Mouse (Mus musculus) kidney, adult 2 months (tissue): ENCODE results near the gene Gucy2c. TPM values are rescaled to one million over a fixed set of nuclear protein-coding genes. Genes with fewer than 3 reads are reported as not detected.

Experiments
- DNase-seq: peaks from one replicate; pipeline ENCODE4 v3.0.0; 2021
- H3K27ac ChIP-seq: fragments of 200-500 bp; 2 replicates; pipeline ENCODE4 v1.5.1; 2012; ENCODE audit warnings: low read depth, low read length, control low read depth, inconsistent platforms; ENCODE audit not compliant: insufficient read depth
- H3K27me3 ChIP-seq: fragments of 200-500 bp; replicated peaks from 2 replicates; pipeline ENCODE4 v1.6.1; 2012; ENCODE audit warnings: mild to moderate bottlenecking, moderate library complexity, low read length, inconsistent platforms; ENCODE audit not compliant: control insufficient read depth, insufficient read depth
- H3K36me3 ChIP-seq: fragments of 200-500 bp; 2 replicates; pipeline ENCODE4 v1.6.1; 2012; ENCODE audit warnings: mild to moderate bottlenecking, moderate library complexity, low read length, inconsistent platforms; ENCODE audit not compliant: control insufficient read depth, insufficient read depth
- H3K4me1 ChIP-seq: fragments of 200-500 bp; 2 replicates; pipeline ENCODE4 v1.6.1; 2011; ENCODE audit warnings: low read length; ENCODE audit not compliant: control insufficient read depth, insufficient read depth
- H3K4me3 ChIP-seq: fragments of 200-500 bp; 2 replicates; pipeline ENCODE4 v1.5.1; 2011; ENCODE audit warnings: mild to moderate bottlenecking, low read depth, low read length, control low read depth; ENCODE audit not compliant: insufficient read depth
- CTCF ChIP-seq: fragments of 200-500 bp; conservative IDR thresholded peaks from 2 replicates; pipeline ENCODE4 v1.5.1; 2011; ENCODE audit warnings: low read depth, mild to moderate bottlenecking, control low read depth, low read length, moderate library complexity, mixed read lengths; ENCODE audit not compliant: insufficient read depth, insufficient read length
- POLR2A ChIP-seq: fragments of 200-500 bp; IDR thresholded peaks from one replicate; pipeline ENCODE4 v1.6.1; 2011; ENCODE audit warnings: low read depth, low read length, control low read depth
- WGBS: fragments of 180-500 bp; shearing (Covaris S2); methylation state at CpG from one replicate; pipeline ENCODE4 v1.1.7; 2018; 5-methylcytosine and 5-hydroxymethylcytosine counted together
- polyA plus RNA-seq: library from polyadenylated mRNA; depleted of rRNA; stranded (reverse); fragments of >200 nt; gene quantifications from 2 replicates; pipeline ENCODE4 v1.2.3, GENCODE M21; 2012

The Gucy2c gene
- polyA plus RNA-seq, 1 experiment = 0.02 TPM

DNA sequence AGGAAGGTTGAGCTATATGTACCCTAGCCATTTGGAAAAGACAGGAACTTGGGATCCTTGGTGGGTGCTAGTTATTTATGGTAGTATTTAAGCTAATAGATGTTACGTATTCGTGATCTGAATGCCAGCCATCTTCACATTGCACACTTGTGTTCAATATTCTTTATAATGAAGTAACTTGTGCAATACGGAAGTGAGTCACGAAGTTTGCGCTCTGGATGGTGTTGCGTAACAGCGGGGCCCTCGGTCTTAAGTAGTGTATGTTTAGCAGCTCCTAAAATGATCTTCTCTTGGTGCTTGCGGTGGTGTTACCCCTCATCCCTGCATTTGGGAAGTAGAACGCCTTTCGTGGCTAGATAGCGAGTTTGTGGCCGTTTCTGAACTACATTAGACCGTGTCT is 27.5 kb upstream of the Gucy2c start:
- Histone ChIP-seq H3K27me3 (no peaks in the 10 kb centered on the region), H3K4me1 (peaks cover 20% of the 10 kb centered on the region; the same call in 1 of the 2 replicates), H3K4me3 (peak overlapping the region; percentile 97), H3K36me3 (0 out of 2 replicates have a peak, but pooled peaks cover 2% of the 10 kb centered on the region), H3K27ac (peak overlapping the region; percentile 87)
- TF ChIP-seq POLR2A (no peak), CTCF (no peak)
- WGBS = 21% methylated on average over 14 of the region's 14 CpGs
- peak; percentile 66 for DNase-seq

DNA sequence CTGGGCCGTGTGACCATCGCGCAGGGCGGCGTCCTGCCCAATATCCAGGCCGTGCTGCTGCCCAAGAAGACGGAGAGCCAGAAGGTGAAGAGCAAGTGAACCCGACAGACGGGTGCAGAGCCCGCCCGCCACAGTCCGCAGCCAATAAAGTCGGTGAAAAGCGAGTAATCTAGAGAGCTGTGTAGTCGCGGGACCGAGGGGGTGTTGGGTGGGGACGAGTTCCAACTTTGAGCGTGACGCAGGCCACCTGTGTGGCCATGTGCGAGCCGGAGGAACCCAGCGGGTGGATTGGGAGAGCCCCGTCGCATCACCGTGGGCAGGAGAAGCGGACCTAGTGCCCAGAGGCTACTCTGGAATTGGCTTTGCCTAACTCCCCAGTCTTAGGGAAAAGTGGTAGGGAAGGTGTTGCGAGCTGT is 27.1 kb upstream of the Gucy2c start:
- Histone ChIP-seq H3K27ac (peak overlapping the region; percentile 87), H3K27me3 (no peaks in the 10 kb centered on the region), H3K4me3 (peak overlapping the region; percentile 97), H3K4me1 (peaks cover 20% of the 10 kb centered on the region; the same call in 1 of the 2 replicates), H3K36me3 (no peaks in the 10 kb centered on the region)
- under 1% methylated on average over 28 of the region's 28 CpGs for WGBS
- TF ChIP-seq POLR2A = no peak
- TF ChIP-seq CTCF = no peak
- DNase-seq = peak; percentile 56

DNA sequence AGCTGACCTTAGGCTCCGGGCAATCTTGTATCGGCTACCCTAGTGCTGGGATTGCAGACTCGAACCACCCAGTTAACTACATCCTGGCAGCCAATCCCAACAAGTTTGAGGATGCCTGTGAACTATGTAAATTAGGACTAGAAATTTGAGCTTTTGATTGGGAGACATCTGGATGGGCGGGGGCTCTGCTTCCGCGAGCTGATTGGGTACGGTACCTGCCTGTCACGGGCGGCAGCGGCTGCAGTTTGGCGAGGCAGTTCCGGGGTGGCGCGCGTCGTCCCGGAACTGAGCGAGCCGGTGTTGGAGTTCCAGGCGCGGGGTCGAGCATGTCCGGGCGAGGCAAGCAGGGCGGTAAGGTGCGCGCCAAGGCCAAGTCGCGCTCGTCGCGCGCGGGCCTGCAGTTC is 26.5 kb upstream of the Gucy2c start, which contains the start of gene H2afj:
H2afj (plus strand) TSS at position 231 of the 404 bp plus-strand sequence.
- Histone ChIP-seq H3K27me3 (no peaks in the 10 kb centered on the region), H3K27ac (peak within 1 kb of the TSS; percentile 91), H3K4me1 (peaks cover 25% of the 10 kb centered on the region; the same call in 1 of the 2 replicates), H3K4me3 (peak within 1 kb of the TSS; percentile 97), H3K36me3 (no peaks in the 10 kb centered on the region)
- TF ChIP-seq CTCF (no peak), POLR2A (peak; percentile 47)
- WGBS = under 1% methylated on average over 34 of the region's 34 CpGs
- DNase-seq = peak; percentile 99

DNA sequence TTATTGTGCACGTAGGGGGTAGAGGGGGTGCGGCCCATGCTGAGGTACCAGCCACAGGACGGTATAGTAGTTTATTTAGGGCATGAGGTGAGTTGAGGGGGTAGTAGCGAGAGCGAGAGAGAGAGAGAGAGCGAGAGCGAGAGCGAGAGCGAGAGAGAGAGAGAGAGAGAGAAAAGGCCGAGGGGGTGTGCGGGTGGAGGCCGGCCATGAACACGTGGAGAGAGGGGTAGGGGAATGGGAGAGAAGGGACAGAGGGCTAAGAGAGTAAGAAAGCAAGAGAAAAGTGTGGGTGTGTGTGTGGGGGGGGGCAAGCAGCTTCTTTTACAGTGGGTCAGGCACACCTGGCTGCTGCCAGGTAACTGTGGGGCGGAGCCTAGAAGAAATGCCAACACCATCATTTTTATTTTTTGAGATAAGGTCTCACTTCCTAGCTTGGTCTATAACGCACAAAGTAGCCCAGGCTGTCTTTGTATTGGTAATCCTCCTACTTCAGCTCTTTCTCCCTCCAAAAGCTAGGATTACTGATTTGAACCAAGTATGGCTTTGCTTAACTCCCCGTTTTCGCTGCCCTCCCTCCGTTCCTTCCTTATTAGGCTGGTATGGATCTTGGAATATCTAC is 25.9 kb upstream of the Gucy2c start:
- WGBS = 55% methylated on average over 18 of the region's 18 CpGs
- H3K4me3 ChIP-seq = peak overlapping the region; percentile 49
- no peaks in the 10 kb centered on the region for H3K27me3 ChIP-seq
- no peak for DNase-seq
- H3K27ac ChIP-seq = peak overlapping the region; percentile 91
- H3K36me3 ChIP-seq = no peaks in the 10 kb centered on the region
- TF ChIP-seq CTCF (no peak), POLR2A (no peak)
- H3K4me1 ChIP-seq = peaks cover 26% of the 10 kb centered on the region; the same call in 1 of the 2 replicates

DNA sequence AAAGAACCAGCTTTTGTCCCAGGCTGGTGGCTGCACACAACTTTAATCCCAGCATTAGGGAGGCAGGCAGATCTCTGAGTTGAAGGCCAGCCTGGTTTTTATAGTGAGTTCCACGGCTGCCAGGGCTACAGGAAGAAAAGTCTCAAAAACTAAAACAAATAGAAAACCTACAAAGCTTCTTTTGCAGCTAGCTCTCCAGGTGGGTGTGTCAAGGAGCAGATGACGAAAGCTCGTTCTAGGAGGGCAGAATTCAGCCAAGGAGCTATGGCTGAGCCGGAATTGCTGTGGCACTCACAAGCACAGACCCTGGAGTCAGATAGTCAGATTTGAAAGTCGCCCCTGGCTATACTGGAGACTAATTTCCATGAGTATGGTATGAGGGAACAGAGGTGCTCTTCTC is 25.3 kb upstream of the Gucy2c start:
- Histone ChIP-seq H3K4me3 (no peak overlapping the region), H3K4me1 (peaks cover 20% of the 10 kb centered on the region; the same call in 1 of the 2 replicates), H3K27ac (no peak overlapping the region), H3K27me3 (no peaks in the 10 kb centered on the region), H3K36me3 (no peaks in the 10 kb centered on the region)
- DNase-seq = no peak
- 89% methylated on average over 5 of the region's 5 CpGs for WGBS
- no peak for TF ChIP-seq CTCF
- no peak for TF ChIP-seq POLR2A

DNA sequence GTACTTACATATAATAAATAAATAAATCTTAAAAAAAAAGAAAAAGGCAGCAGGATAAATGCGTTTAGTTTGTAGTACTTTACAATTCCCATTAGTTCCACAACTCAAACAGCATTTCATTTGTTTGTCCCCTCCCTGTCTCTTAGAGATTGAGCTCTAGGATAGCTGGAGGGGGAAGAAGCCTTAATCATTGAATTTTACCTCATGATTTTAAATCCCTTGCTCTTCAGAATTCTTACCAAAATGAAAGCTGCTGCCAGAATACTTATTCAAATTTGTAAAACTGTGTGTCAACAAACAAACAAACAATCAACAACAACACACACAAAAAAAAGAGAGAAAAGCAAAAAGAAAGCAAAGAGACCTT is 23.8 kb upstream of the Gucy2c start:
- no peaks in the 10 kb centered on the region for H3K36me3 ChIP-seq
- 85% methylated on average over 1 of the region's 1 CpGs for WGBS
- H3K4me1 ChIP-seq = peaks cover 13% of the 10 kb centered on the region; the same call in 1 of the 2 replicates
- no peaks in the 10 kb centered on the region for H3K27me3 ChIP-seq
- H3K4me3 ChIP-seq = no peak overlapping the region
- TF ChIP-seq POLR2A = no peak
- TF ChIP-seq CTCF = no peak
- DNase-seq = no peak
- H3K27ac ChIP-seq = no peak overlapping the region

DNA sequence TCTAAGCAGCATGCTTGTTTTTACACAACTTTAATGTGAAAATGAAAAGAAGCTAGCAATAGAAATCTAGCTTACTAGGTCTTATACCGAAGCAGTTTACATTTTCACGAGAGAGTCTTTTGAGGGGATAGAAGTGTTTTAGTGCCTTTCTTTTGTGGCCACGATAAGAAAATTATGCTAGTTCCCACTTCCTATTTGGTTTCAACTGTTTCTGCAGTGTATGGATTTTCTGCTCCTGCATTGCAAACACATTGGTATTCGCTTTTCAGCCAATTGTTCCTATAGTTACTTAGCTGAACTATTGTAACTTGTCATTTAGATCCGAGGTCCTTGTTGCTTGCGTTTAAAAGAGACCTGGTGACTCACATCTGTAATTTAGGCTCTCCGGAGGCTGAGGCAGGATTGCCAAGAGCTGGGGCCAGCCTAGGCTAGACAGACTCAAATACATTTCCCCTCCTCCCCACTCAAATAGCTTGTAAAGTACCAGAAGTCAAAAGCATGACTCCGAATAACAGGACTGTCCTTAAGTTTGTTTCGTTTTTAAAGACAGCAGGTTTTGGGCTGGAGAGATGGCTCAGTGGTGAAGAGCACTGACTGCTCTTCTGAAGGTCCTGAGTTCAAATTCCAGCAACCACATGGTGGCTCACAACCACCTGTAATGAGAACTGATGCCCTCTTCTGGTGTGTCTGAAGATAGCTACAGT is 23.3 kb upstream of the Gucy2c start:
- WGBS = 23% methylated on average over 9 of the region's 9 CpGs
- Histone ChIP-seq H3K27me3 (no peaks in the 10 kb centered on the region), H3K4me1 (peaks cover 10% of the 10 kb centered on the region; the same call in 1 of the 2 replicates), H3K36me3 (no peaks in the 10 kb centered on the region), H3K4me3 (no peak overlapping the region), H3K27ac (peak overlapping the region; percentile 0; the same call in 1 of the 2 replicates)
- TF ChIP-seq CTCF = no peak
- TF ChIP-seq POLR2A = no peak
- no peak for DNase-seq
